Mouse (Mus musculus) liver, embryonic 11.5 days (tissue): ENCODE results near the gene Gsto1. TPM values are rescaled to one million over a fixed set of nuclear protein-coding genes. Genes with fewer than 3 reads are reported as not detected.

Experiments
- ATAC-seq: fragments of 200-750 bp; cut with Nextera tagmentation; replicated peaks from 2 replicates; pipeline ENCODE4 v1.8.0; 2017; ENCODE audit warnings: moderate number of reproducible peaks, mild to moderate bottlenecking, moderate TSS enrichment, moderate library complexity; ENCODE audit not compliant: low FRiP score
- DNase-seq: peaks from one replicate; pipeline ENCODE4 v3.0.0-alpha.2; 2017; ENCODE audit warnings: low spot score
- H3K27ac ChIP-seq: fragments of 300-500 bp; sonication (generic); 2 replicates; pipeline ENCODE4 v1.5.1; 2014; ENCODE audit warnings: mild to moderate bottlenecking, low read depth, low read length, control low read depth
- H3K27me3 ChIP-seq: fragments of 300-500 bp; sonication (generic); replicated peaks from 2 replicates; pipeline ENCODE4 v1.6.1; 2014; ENCODE audit warnings: low read length, mixed read lengths; ENCODE audit not compliant: control insufficient read depth, insufficient read depth
- H3K36me3 ChIP-seq: fragments of 300-500 bp; sonication (generic); 2 replicates; pipeline ENCODE4 v1.6.1; 2014; ENCODE audit warnings: mild to moderate bottlenecking, low read length, moderate library complexity, mixed read lengths; ENCODE audit not compliant: control insufficient read depth, insufficient read depth
- H3K4me1 ChIP-seq: fragments of 300-500 bp; sonication (generic); replicated peaks from 2 replicates; pipeline ENCODE4 v1.6.1; 2014; ENCODE audit warnings: low read length, mixed read lengths; ENCODE audit not compliant: control insufficient read depth, insufficient read depth
- H3K4me2 ChIP-seq: fragments of 300-500 bp; sonication (generic); 2 replicates; pipeline ENCODE4 v1.6.1; 2014; ENCODE audit warnings: mild to moderate bottlenecking, control low read depth, moderate library complexity
- H3K4me3 ChIP-seq: fragments of 300-500 bp; sonication (generic); 2 replicates; pipeline ENCODE4 v1.5.1; 2014; ENCODE audit warnings: low read depth, low read length, control low read depth
- H3K9ac ChIP-seq: fragments of 300-500 bp; sonication (generic); 2 replicates; pipeline ENCODE4 v1.6.1; 2014; ENCODE audit warnings: low read depth, low read length, control low read depth
- H3K9me3 ChIP-seq: fragments of 300-500 bp; sonication (generic); 2 replicates; pipeline ENCODE4 v1.6.1; 2016; ENCODE audit warnings: low read length, inconsistent platforms, mixed read lengths; ENCODE audit not compliant: control insufficient read depth
- whole genome bisulfite sequencing: fragments of 180-500 bp; shearing (Covaris S2); extraction: QIAGEN DNeasy Blood & Tissue Kit; methylation state at CpG from one replicate; pipeline ENCODE4 v1.1.7; 2014; 5-methylcytosine and 5-hydroxymethylcytosine counted together
- polyA plus RNA-seq: library from polyadenylated mRNA; unstranded; fragments of >200 nt; fragmentation: Nextera tagmentation; extraction: Ambion mirVana; gene quantifications from 2 replicates; pipeline ENCODE4 v1.2.1, GENCODE M21; 2014

The Gsto1 gene
- polyA plus RNA-seq, 1 experiment from 2014 or later: 183 TPM

GRCm38 (mm10) chr19:47905081-47905480 lies 50.3 kb downstream of the Gsto1 start:
- Histone ChIP-seq H3K4me1 (peaks cover 19% of the 10 kb centered on the region), H3K27ac (no peak overlapping the region; the same call in 1 of the 2 replicates), H3K9ac (no peak overlapping the region), H3K4me2 (no peak overlapping the region), H3K4me3 (no peak overlapping the region), H3K36me3 (no peaks in the 10 kb centered on the region; the same call in 1 of the 2 replicates), H3K27me3 (no peaks in the 10 kb centered on the region), H3K9me3 (no peaks in the 10 kb centered on the region)
- DNase-seq (no peak), ATAC-seq (no peak)
- 65% methylated on average over 4 of the region's 4 CpGs for WGBS

- no peaks in the 10 kb centered on the region for H3K27me3 ChIP-seq
- no peak overlapping the region for H3K27ac ChIP-seq
- H3K4me2 ChIP-seq: no peak overlapping the region
- no peak for ATAC-seq
- no peak overlapping the region for H3K9ac ChIP-seq
- no peak for DNase-seq
- H3K4me3 ChIP-seq: no peak overlapping the region
- H3K36me3 ChIP-seq: no peaks in the 10 kb centered on the region; the same call in 1 of the 2 replicates
- 77% methylated on average over 5 of the region's 5 CpGs for WGBS
- no peaks in the 10 kb centered on the region for H3K9me3 ChIP-seq
- H3K4me1 ChIP-seq: peaks cover 24% of the 10 kb centered on the region
Observed at GRCm38 (mm10) chr19:47905603-47906002, 50.8 kb downstream of the Gsto1 start.

DNA sequence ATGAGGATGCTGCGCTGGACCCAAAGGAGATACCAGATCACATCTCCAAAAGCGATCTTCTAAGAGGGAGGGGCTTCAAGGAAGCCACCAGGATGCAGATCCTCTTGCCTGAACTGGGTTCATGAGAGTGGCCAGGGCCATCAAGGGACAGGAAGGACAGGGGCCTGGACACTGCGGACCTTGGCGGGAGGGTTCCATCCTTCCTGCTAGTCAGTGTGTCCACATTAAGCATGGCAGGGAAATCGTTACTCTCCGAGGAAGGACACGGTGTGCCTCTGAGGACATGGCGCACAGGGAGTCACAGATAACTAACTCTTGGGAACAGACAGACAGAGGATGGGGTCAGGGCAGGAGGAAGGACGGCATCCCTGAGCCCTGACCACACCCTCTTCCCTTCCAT lies 52.8 kb downstream of the Gsto1 start:
- DNase-seq (no peak), ATAC-seq (no peak)
- Histone ChIP-seq H3K9ac (no peak overlapping the region), H3K27me3 (no peaks in the 10 kb centered on the region), H3K9me3 (no peaks in the 10 kb centered on the region), H3K4me2 (no peak overlapping the region), H3K4me3 (no peak overlapping the region), H3K4me1 (peaks cover 25% of the 10 kb centered on the region), H3K27ac (peak overlapping the region; percentile 19; the same call in 1 of the 2 replicates), H3K36me3 (no peaks in the 10 kb centered on the region; the same call in 1 of the 2 replicates)
- 89% methylated on average over 9 of the region's 9 CpGs for WGBS

- no peak overlapping the region for H3K4me3 ChIP-seq
Observed at GRCm38 (mm10) chr19:47908961-47909371, 54.2 kb downstream of the Gsto1 start.

GRCm38 (mm10) chr19:47909387-47910116 lies 54.8 kb downstream of the Gsto1 start:
- Histone ChIP-seq H3K9ac (no peak overlapping the region), H3K4me3 (peak overlapping the region; percentile 20; the same call in 1 of the 2 replicates), H3K9me3 (no peaks in the 10 kb centered on the region), H3K4me2 (peak overlapping the region; percentile 51), H3K36me3 (no peaks in the 10 kb centered on the region; the same call in none of the 2 replicates), H3K27ac (no peak overlapping the region), H3K27me3 (no peaks in the 10 kb centered on the region), H3K4me1 (peaks cover 23% of the 10 kb centered on the region)
- WGBS: 20% methylated on average over 10 of the region's 10 CpGs
- DNase-seq (no peak), ATAC-seq (0 out of 2 replicates have a peak, but pooled peaks have one; percentile 26)

More at GRCm38 (mm10) chr19:47908961-47909371, 54.2 kb downstream of the Gsto1 start:
- 51% methylated on average over 6 of the region's 6 CpGs for WGBS
- no peaks in the 10 kb centered on the region; the same call in none of the 2 replicates for H3K36me3 ChIP-seq
- DNase-seq (no peak), ATAC-seq (no peak)
- H3K27ac ChIP-seq: no peak overlapping the region
- no peak overlapping the region for H3K9ac ChIP-seq
- peak overlapping the region; percentile 27 for H3K4me2 ChIP-seq
- no peaks in the 10 kb centered on the region for H3K27me3 ChIP-seq
- H3K9me3 ChIP-seq: no peaks in the 10 kb centered on the region
- peaks cover 23% of the 10 kb centered on the region for H3K4me1 ChIP-seq

DNA sequence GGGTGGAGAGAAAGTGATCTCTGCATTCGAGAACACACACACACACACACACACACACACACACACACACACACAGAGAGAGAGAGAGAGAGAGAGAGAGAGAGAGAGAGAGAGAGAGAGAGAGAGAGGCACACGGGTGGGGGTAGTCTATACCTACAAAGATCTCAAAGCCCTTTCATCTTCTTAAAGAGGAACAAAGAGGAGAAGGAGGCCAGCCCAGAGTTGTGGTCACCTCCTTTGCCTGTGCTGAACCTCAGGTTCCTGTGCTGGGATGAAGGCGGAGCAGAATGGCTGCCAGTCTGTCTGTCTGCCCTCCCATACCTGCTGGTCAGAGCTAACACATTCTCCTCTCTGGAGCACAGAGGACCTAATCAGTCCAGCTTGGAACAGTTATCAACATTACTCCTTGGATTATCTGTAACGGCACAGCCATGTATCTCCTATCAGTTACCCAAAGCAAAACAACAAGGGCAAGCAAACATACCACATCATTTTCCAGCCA lies 55.4 kb downstream of the Gsto1 start:
- Histone ChIP-seq H3K4me3 (no peak overlapping the region), H3K4me1 (peaks cover 23% of the 10 kb centered on the region), H3K4me2 (peak overlapping the region; percentile 51), H3K9ac (no peak overlapping the region), H3K27ac (no peak overlapping the region), H3K9me3 (no peaks in the 10 kb centered on the region), H3K27me3 (no peaks in the 10 kb centered on the region), H3K36me3 (no peaks in the 10 kb centered on the region; the same call in 1 of the 2 replicates)
- ATAC-seq: peak; percentile 49; the same call in 1 of the 2 replicates
- WGBS: 23% methylated on average over 4 of the region's 4 CpGs
- DNase-seq: no peak

DNA sequence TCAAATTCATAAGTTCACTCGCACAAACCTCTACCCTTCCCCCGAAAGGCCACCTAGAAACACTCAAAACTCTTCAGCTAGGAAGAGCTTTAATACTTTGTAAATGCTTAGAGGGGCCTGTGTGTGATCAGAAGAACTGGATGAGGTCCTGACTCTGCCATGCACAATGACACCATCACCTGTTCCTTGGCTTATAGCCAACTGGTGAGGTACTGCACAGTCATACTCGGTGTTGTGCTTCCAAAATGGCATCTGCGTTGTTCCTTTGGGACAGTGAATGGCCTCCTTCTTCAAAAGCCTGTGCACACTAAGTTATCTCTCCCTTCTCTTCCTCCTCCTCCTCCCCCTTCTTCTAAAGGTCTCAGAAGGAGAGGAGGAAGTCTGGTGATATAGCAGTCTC lies 56.0 kb downstream of the Gsto1 start:
- Histone ChIP-seq H3K27me3 (no peaks in the 10 kb centered on the region), H3K36me3 (no peaks in the 10 kb centered on the region; the same call in 1 of the 2 replicates), H3K4me3 (no peak overlapping the region), H3K4me1 (peaks cover 23% of the 10 kb centered on the region), H3K27ac (no peak overlapping the region), H3K9ac (no peak overlapping the region), H3K9me3 (no peaks in the 10 kb centered on the region), H3K4me2 (no peak overlapping the region)
- ATAC-seq (no peak), DNase-seq (no peak)
- WGBS: 75% methylated on average over 4 of the region's 4 CpGs

DNA sequence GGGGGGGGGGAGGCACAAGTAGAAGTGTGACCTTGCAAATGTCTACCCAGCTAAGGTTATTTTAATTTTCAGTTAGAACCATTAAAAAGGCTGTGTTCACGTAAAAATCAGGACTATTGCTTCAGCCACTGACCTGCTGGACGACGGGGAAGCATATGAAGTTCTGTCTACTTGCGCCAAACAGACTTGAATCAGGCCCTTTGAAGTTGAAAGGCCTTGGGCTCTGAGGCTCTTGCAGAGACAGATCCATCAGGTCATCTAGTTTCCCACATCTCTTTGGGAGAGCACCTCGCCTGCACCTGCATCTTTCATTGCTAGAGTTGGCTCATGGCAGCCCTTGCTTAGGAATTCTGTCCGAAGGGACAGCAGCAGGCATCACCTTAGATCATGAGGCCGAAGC lies 58.6 kb downstream of the Gsto1 start:
- H3K4me1 ChIP-seq: peaks cover 33% of the 10 kb centered on the region
- H3K4me3 ChIP-seq: no peak overlapping the region
- WGBS: 88% methylated on average over 7 of the region's 7 CpGs
- no peak overlapping the region for H3K4me2 ChIP-seq
- H3K9ac ChIP-seq: no peak overlapping the region
- DNase-seq (no peak), ATAC-seq (no peak)
- H3K36me3 ChIP-seq: no peaks in the 10 kb centered on the region; the same call in 1 of the 2 replicates
- no peaks in the 10 kb centered on the region for H3K27me3 ChIP-seq
- H3K9me3 ChIP-seq: no peaks in the 10 kb centered on the region
- H3K27ac ChIP-seq: no peak overlapping the region
